Mouse (Mus musculus): ENCODE data around the gene 4930558C23Rik.
"Not testable (repeated sequence)": the region's sequence is repeated elsewhere in the genome, so short reads cannot be mapped to it uniquely, and the experiment has no call there.

Gene 4930558C23Rik

GRCm38 (mm10) chr3:95373208-95373607, 29.4 kb downstream of the 4930558C23Rik start:
- DNase-seq (ENCODE audit: low read depth, low spot score): no peak

- DNase-seq (ENCODE audit: low read depth, low spot score): no peak
Measured at GRCm38 (mm10) chr3:95370101-95370500, 32.5 kb downstream of the 4930558C23Rik start.

- not testable (repeated sequence) for DNase-seq (ENCODE audit: low read depth, low spot score)
Measured at GRCm38 (mm10) chr3:95360276-95360675, 42.4 kb downstream of the 4930558C23Rik start.

- DNase-seq (ENCODE audit: low read depth, low spot score): no peak
Measured at GRCm38 (mm10) chr3:95357746-95358145, 44.9 kb downstream of the 4930558C23Rik start.

GRCm38 (mm10) chr3:95356701-95357449, 45.8 kb downstream of the 4930558C23Rik start, which contains the start of gene Setdb1:
Gene Setdb1, minus strand, starts transcription at chr3:95357202.
- DNase-seq (ENCODE audit: low read depth, low spot score): peak; percentile 92

- not testable (repeated sequence) for DNase-seq (ENCODE audit: low read depth, low spot score)
Measured at GRCm38 (mm10) chr3:95355911-95356544, 46.6 kb downstream of the 4930558C23Rik start.

GRCm38 (mm10) chr3:95349491-95349890, 53.1 kb downstream of the 4930558C23Rik start:
- no peak for DNase-seq (ENCODE audit: low read depth, low spot score)

- DNase-seq (ENCODE audit: low read depth, low spot score): not testable (repeated sequence)
Measured at GRCm38 (mm10) chr3:95348343-95348742, 54.3 kb downstream of the 4930558C23Rik start.

- DNase-seq (ENCODE audit: low read depth, low spot score): no peak
Measured at GRCm38 (mm10) chr3:95346454-95346853, 56.2 kb downstream of the 4930558C23Rik start.

GRCm38 (mm10) chr3:95343356-95344000, 59.2 kb downstream of the 4930558C23Rik start:
- DNase-seq (ENCODE audit: low read depth, low spot score): not testable (repeated sequence)

GRCm38 (mm10) chr3:95338251-95338650, 64.4 kb downstream of the 4930558C23Rik start:
- DNase-seq (ENCODE audit: low read depth, low spot score): no peak

- no peak for DNase-seq (ENCODE audit: low read depth, low spot score)
Measured at GRCm38 (mm10) chr3:95337345-95337744, 65.3 kb downstream of the 4930558C23Rik start.
